Mouse (Mus musculus): ENCODE measurements at regions not wholly inside any gene's neighbourhood (a gene's known extent, or its start where the extent isn't known, plus 50 kb on each side); places are given as distances from the start of the nearest gene placed in this dataset.

GRCm38 (mm10) chr17:63660841-63661481 lies 161.1 kb upstream of the Fbxl17 start:
- H3K4me3 ChIP-seq (ENCODE audit: insufficient read depth, low read depth, low read length) = no peak overlapping the region
- no peaks in the 10 kb centered on the region for H3K4me1 ChIP-seq (ENCODE audit: control insufficient read depth, insufficient read depth, low read length)
- DNase-seq = peak; percentile 56
- peak overlapping the region; percentile 63; the same call in 1 of the 2 replicates for H3K27ac ChIP-seq (ENCODE audit: insufficient read depth, low read depth, low read length)
- TF ChIP-seq POLR2A (IDR thresholded peaks at IDR 0.05; ENCODE audit: low read depth, low read length) = no peak
- 0 out of 2 replicates have a peak, but pooled peaks have one; percentile 10 for TF ChIP-seq CTCF (conservative IDR thresholded peaks at IDR 0.05; ENCODE audit: insufficient read depth, insufficient read length, low read depth, low read length)
- WGBS = 60% methylated on average over 13 of the region's 13 CpGs
- no peaks in the 10 kb centered on the region for H3K36me3 ChIP-seq (ENCODE audit: control insufficient read depth, insufficient read depth, low read length)
- H3K27me3 ChIP-seq (replicated peaks; ENCODE audit: control insufficient read depth, insufficient read depth, low read length) = no peaks in the 10 kb centered on the region

- 60% methylated on average over 4 of the region's 4 CpGs for WGBS
Observed at GRCm38 (mm10) chr17:63661584-63661983, 161.8 kb upstream of the Fbxl17 start.

GRCm38 (mm10) chr17:63662251-63662650 lies 162.4 kb upstream of the Fbxl17 start:
- DNase-seq = no peak
- TF ChIP-seq POLR2A (IDR thresholded peaks at IDR 0.05; ENCODE audit: low read depth, low read length) (no peak), CTCF (conservative IDR thresholded peaks at IDR 0.05; ENCODE audit: insufficient read depth, insufficient read length, low read depth, low read length) (no peak)
- WGBS = 26% methylated on average over 12 of the region's 12 CpGs
- Histone ChIP-seq H3K27me3 (replicated peaks; ENCODE audit: control insufficient read depth, insufficient read depth, low read length) (no peaks in the 10 kb centered on the region), H3K27ac (ENCODE audit: insufficient read depth, low read depth, low read length) (no peak overlapping the region), H3K4me3 (ENCODE audit: insufficient read depth, low read depth, low read length) (no peak overlapping the region), H3K4me1 (ENCODE audit: control insufficient read depth, insufficient read depth, low read length) (no peaks in the 10 kb centered on the region), H3K36me3 (ENCODE audit: control insufficient read depth, insufficient read depth, low read length) (no peaks in the 10 kb centered on the region)

More at GRCm38 (mm10) chr17:63661584-63661983, 161.8 kb upstream of the Fbxl17 start:
- no peaks in the 10 kb centered on the region for H3K27me3 ChIP-seq (replicated peaks; ENCODE audit: control insufficient read depth, insufficient read depth, low read length)
- no peaks in the 10 kb centered on the region for H3K4me1 ChIP-seq (ENCODE audit: control insufficient read depth, insufficient read depth, low read length)
- H3K36me3 ChIP-seq (ENCODE audit: control insufficient read depth, insufficient read depth, low read length) = no peaks in the 10 kb centered on the region
- DNase-seq = peak; percentile 40
- TF ChIP-seq POLR2A (IDR thresholded peaks at IDR 0.05; ENCODE audit: low read depth, low read length) = no peak
- no peak for TF ChIP-seq CTCF (conservative IDR thresholded peaks at IDR 0.05; ENCODE audit: insufficient read depth, insufficient read length, low read depth, low read length)
- no peak overlapping the region for H3K27ac ChIP-seq (ENCODE audit: insufficient read depth, low read depth, low read length)
- no peak overlapping the region for H3K4me3 ChIP-seq (ENCODE audit: insufficient read depth, low read depth, low read length)

- no peak overlapping the region for H3K27ac ChIP-seq (ENCODE audit: insufficient read depth, low read depth, low read length)
Observed at GRCm38 (mm10) chr17:63676791-63677190, 177.0 kb upstream of the Fbxl17 start.

GRCm38 (mm10) chr17:63677996-63678657 lies 178.3 kb upstream of the Fbxl17 start:
- TF ChIP-seq CTCF (conservative IDR thresholded peaks at IDR 0.05; ENCODE audit: insufficient read depth, insufficient read length, low read depth, low read length) (no peak), POLR2A (IDR thresholded peaks at IDR 0.05; ENCODE audit: low read depth, low read length) (no peak)
- Histone ChIP-seq H3K27ac (ENCODE audit: insufficient read depth, low read depth, low read length) (peak overlapping the region; percentile 66; the same call in 1 of the 2 replicates), H3K27me3 (replicated peaks; ENCODE audit: control insufficient read depth, insufficient read depth, low read length) (no peaks in the 10 kb centered on the region)

More at GRCm38 (mm10) chr17:63676791-63677190, 177.0 kb upstream of the Fbxl17 start:
- Histone ChIP-seq H3K4me1 (ENCODE audit: control insufficient read depth, insufficient read depth, low read length) (no peaks in the 10 kb centered on the region), H3K36me3 (ENCODE audit: control insufficient read depth, insufficient read depth, low read length) (no peaks in the 10 kb centered on the region), H3K4me3 (ENCODE audit: insufficient read depth, low read depth, low read length) (no peak overlapping the region), H3K27me3 (replicated peaks; ENCODE audit: control insufficient read depth, insufficient read depth, low read length) (no peaks in the 10 kb centered on the region)
- TF ChIP-seq POLR2A (IDR thresholded peaks at IDR 0.05; ENCODE audit: low read depth, low read length) (no peak), CTCF (conservative IDR thresholded peaks at IDR 0.05; ENCODE audit: insufficient read depth, insufficient read length, low read depth, low read length) (no peak)
- DNase-seq = no peak
- WGBS = 74% methylated on average over 8 of the region's 8 CpGs

GRCm38 (mm10) chr17:63680479-63680878 lies 180.7 kb upstream of the Fbxl17 start:
- TF ChIP-seq POLR2A (IDR thresholded peaks at IDR 0.05; ENCODE audit: low read depth, low read length) (no peak), CTCF (conservative IDR thresholded peaks at IDR 0.05; ENCODE audit: insufficient read depth, insufficient read length, low read depth, low read length) (no peak)
- H3K4me3 ChIP-seq (ENCODE audit: insufficient read depth, low read depth, low read length) = no peak overlapping the region
- 66% methylated on average over 3 of the region's 3 CpGs for WGBS
- H3K4me1 ChIP-seq (ENCODE audit: control insufficient read depth, insufficient read depth, low read length) = no peaks in the 10 kb centered on the region
- no peaks in the 10 kb centered on the region for H3K36me3 ChIP-seq (ENCODE audit: control insufficient read depth, insufficient read depth, low read length)
- no peaks in the 10 kb centered on the region for H3K27me3 ChIP-seq (replicated peaks; ENCODE audit: control insufficient read depth, insufficient read depth, low read length)
- no peak overlapping the region for H3K27ac ChIP-seq (ENCODE audit: insufficient read depth, low read depth, low read length)
- DNase-seq = no peak

More at GRCm38 (mm10) chr17:63677996-63678657, 178.3 kb upstream of the Fbxl17 start:
- Histone ChIP-seq H3K4me1 (ENCODE audit: control insufficient read depth, insufficient read depth, low read length) (no peaks in the 10 kb centered on the region), H3K36me3 (ENCODE audit: control insufficient read depth, insufficient read depth, low read length) (no peaks in the 10 kb centered on the region), H3K4me3 (ENCODE audit: insufficient read depth, low read depth, low read length) (no peak overlapping the region)
- 47% methylated on average over 3 of the region's 3 CpGs for WGBS
- peak; percentile 73 for DNase-seq

GRCm38 (mm10) chr17:63683345-63683744 lies 179.5 kb upstream of the Fer start:
- no peaks in the 10 kb centered on the region for H3K27me3 ChIP-seq (replicated peaks; ENCODE audit: control insufficient read depth, insufficient read depth, low read length)
- no peak overlapping the region for H3K4me3 ChIP-seq (ENCODE audit: insufficient read depth, low read depth, low read length)
- no peaks in the 10 kb centered on the region for H3K4me1 ChIP-seq (ENCODE audit: control insufficient read depth, insufficient read depth, low read length)
- no peaks in the 10 kb centered on the region for H3K36me3 ChIP-seq (ENCODE audit: control insufficient read depth, insufficient read depth, low read length)
- TF ChIP-seq CTCF (conservative IDR thresholded peaks at IDR 0.05; ENCODE audit: insufficient read depth, insufficient read length, low read depth, low read length) (0 out of 2 replicates have a peak, but pooled peaks have one; percentile 16), POLR2A (IDR thresholded peaks at IDR 0.05; ENCODE audit: low read depth, low read length) (no peak)
- 70% methylated on average over 9 of the region's 9 CpGs for WGBS
- no peak for DNase-seq
- H3K27ac ChIP-seq (ENCODE audit: insufficient read depth, low read depth, low read length) = no peak overlapping the region
